Mouse (Mus musculus): Measurements from ENCODE around the gene Ube2l6. TPM values are rescaled to one million over a fixed set of nuclear protein-coding genes. Genes with fewer than 3 reads are reported as not detected.

Ube2l6 gene
- polyA plus RNA-seq, 1 experiment from 2014 or later: 39.1 TPM

GRCm38 (mm10) chr2:84761840-84762239 lies 36.8 kb upstream of the Ube2l6 start:
- H3K27ac ChIP-seq (ENCODE audit: low read depth): no peak overlapping the region
- no peak for DNase-seq
- no peaks in the 10 kb centered on the region for H3K4me1 ChIP-seq (ENCODE audit: insufficient read depth)
- 75% methylated on average over 1 of the region's 1 CpGs for WGBS
- TF ChIP-seq CTCF (IDR thresholded peaks at IDR 0.05; ENCODE audit: low read depth): no peak
- no peaks in the 10 kb centered on the region for H3K9me3 ChIP-seq (ENCODE audit: low read depth, low read length)
- H3K4me3 ChIP-seq (ENCODE audit: low read depth, low read length): no peak overlapping the region
- 0 out of 2 replicates have a peak, but pooled peaks cover 2% of the 10 kb centered on the region for H3K36me3 ChIP-seq (ENCODE audit: insufficient read depth)
- no peaks in the 10 kb centered on the region for H3K27me3 ChIP-seq (ENCODE audit: insufficient read depth, low read length)
- no peak overlapping the region for H3K4me2 ChIP-seq
- no peak for ATAC-seq (ENCODE audit: insufficient read depth)
- H3K9ac ChIP-seq: no peak overlapping the region

- no peak overlapping the region for H3K9ac ChIP-seq
- H3K36me3 ChIP-seq (ENCODE audit: insufficient read depth): 0 out of 2 replicates have a peak, but pooled peaks cover 2% of the 10 kb centered on the region
- whole genome bisulfite sequencing: 55% methylated on average over 4 of the region's 4 CpGs
- ATAC-seq (ENCODE audit: insufficient read depth) (no peak), DNase-seq (no peak)
- no peak for TF ChIP-seq CTCF (IDR thresholded peaks at IDR 0.05; ENCODE audit: low read depth)
- no peaks in the 10 kb centered on the region for H3K4me1 ChIP-seq (ENCODE audit: insufficient read depth)
- H3K27me3 ChIP-seq (ENCODE audit: insufficient read depth, low read length): no peaks in the 10 kb centered on the region
- H3K27ac ChIP-seq (ENCODE audit: low read depth): no peak overlapping the region
- H3K9me3 ChIP-seq (ENCODE audit: low read depth, low read length): no peaks in the 10 kb centered on the region
- no peak overlapping the region for H3K4me3 ChIP-seq (ENCODE audit: low read depth, low read length)
- H3K4me2 ChIP-seq: no peak overlapping the region
Measured at GRCm38 (mm10) chr2:84762295-84762694, 36.3 kb upstream of the Ube2l6 start.

GRCm38 (mm10) chr2:84762818-84763217 lies 35.8 kb upstream of the Ube2l6 start:
- Histone ChIP-seq H3K27ac (ENCODE audit: low read depth) (no peak overlapping the region), H3K9me3 (ENCODE audit: low read depth, low read length) (no peaks in the 10 kb centered on the region), H3K4me3 (ENCODE audit: low read depth, low read length) (no peak overlapping the region), H3K36me3 (ENCODE audit: insufficient read depth) (0 out of 2 replicates have a peak, but pooled peaks cover 2% of the 10 kb centered on the region), H3K4me1 (ENCODE audit: insufficient read depth) (no peaks in the 10 kb centered on the region), H3K4me2 (no peak overlapping the region), H3K27me3 (ENCODE audit: insufficient read depth, low read length) (no peaks in the 10 kb centered on the region), H3K9ac (no peak overlapping the region)
- no peak for DNase-seq
- no peak for ATAC-seq (ENCODE audit: insufficient read depth)
- WGBS: 39% methylated on average over 1 of the region's 1 CpGs
- no peak for TF ChIP-seq CTCF (IDR thresholded peaks at IDR 0.05; ENCODE audit: low read depth)

- Histone ChIP-seq H3K36me3 (ENCODE audit: insufficient read depth) (peaks cover 9% of the 10 kb centered on the region; the same call in 1 of the 2 replicates), H3K4me3 (ENCODE audit: low read depth, low read length) (no peak overlapping the region), H3K4me2 (no peak overlapping the region), H3K27ac (ENCODE audit: low read depth) (no peak overlapping the region), H3K4me1 (ENCODE audit: insufficient read depth) (0 out of 2 replicates have a peak, but pooled peaks cover 5% of the 10 kb centered on the region), H3K9me3 (ENCODE audit: low read depth, low read length) (no peaks in the 10 kb centered on the region), H3K27me3 (ENCODE audit: insufficient read depth, low read length) (no peaks in the 10 kb centered on the region), H3K9ac (no peak overlapping the region)
- ATAC-seq (ENCODE audit: insufficient read depth) (no peak), DNase-seq (no peak)
- TF ChIP-seq CTCF (IDR thresholded peaks at IDR 0.05; ENCODE audit: low read depth): no peak
- 74% methylated on average over 6 of the region's 6 CpGs for WGBS
Measured at GRCm38 (mm10) chr2:84770501-84770900, 28.1 kb upstream of the Ube2l6 start.

GRCm38 (mm10) chr2:84772454-84772853 lies 26.2 kb upstream of the Ube2l6 start:
- DNase-seq (no peak), ATAC-seq (ENCODE audit: insufficient read depth) (no peak)
- Histone ChIP-seq H3K4me2 (no peak overlapping the region), H3K27me3 (ENCODE audit: insufficient read depth, low read length) (no peaks in the 10 kb centered on the region), H3K4me3 (ENCODE audit: low read depth, low read length) (no peak overlapping the region), H3K4me1 (ENCODE audit: insufficient read depth) (0 out of 2 replicates have a peak, but pooled peaks cover 5% of the 10 kb centered on the region), H3K9ac (no peak overlapping the region), H3K27ac (ENCODE audit: low read depth) (no peak overlapping the region), H3K36me3 (ENCODE audit: insufficient read depth) (peaks cover 7% of the 10 kb centered on the region; the same call in 1 of the 2 replicates), H3K9me3 (ENCODE audit: low read depth, low read length) (no peaks in the 10 kb centered on the region)
- TF ChIP-seq CTCF (IDR thresholded peaks at IDR 0.05; ENCODE audit: low read depth): no peak
- WGBS: 90% methylated on average over 4 of the region's 4 CpGs

- Histone ChIP-seq H3K27me3 (ENCODE audit: insufficient read depth, low read length) (no peaks in the 10 kb centered on the region), H3K36me3 (ENCODE audit: insufficient read depth) (peaks cover 7% of the 10 kb centered on the region; the same call in 1 of the 2 replicates), H3K4me3 (ENCODE audit: low read depth, low read length) (no peak overlapping the region), H3K27ac (ENCODE audit: low read depth) (no peak overlapping the region), H3K4me2 (no peak overlapping the region), H3K4me1 (ENCODE audit: insufficient read depth) (0 out of 2 replicates have a peak, but pooled peaks cover 5% of the 10 kb centered on the region), H3K9me3 (ENCODE audit: low read depth, low read length) (no peaks in the 10 kb centered on the region), H3K9ac (no peak overlapping the region)
- ATAC-seq (ENCODE audit: insufficient read depth) (no peak), DNase-seq (no peak)
- no peak for TF ChIP-seq CTCF (IDR thresholded peaks at IDR 0.05; ENCODE audit: low read depth)
- 73% methylated on average over 5 of the region's 5 CpGs for WGBS
Measured at GRCm38 (mm10) chr2:84773195-84773594, 25.4 kb upstream of the Ube2l6 start.

GRCm38 (mm10) chr2:84774751-84775150 lies 23.9 kb upstream of the Ube2l6 start:
- 2% methylated on average over 15 of the region's 15 CpGs for WGBS
- H3K36me3 ChIP-seq (ENCODE audit: insufficient read depth): peaks cover 4% of the 10 kb centered on the region; the same call in 1 of the 2 replicates
- H3K9me3 ChIP-seq (ENCODE audit: low read depth, low read length): no peaks in the 10 kb centered on the region
- no peak for TF ChIP-seq CTCF (IDR thresholded peaks at IDR 0.05; ENCODE audit: low read depth)
- peak overlapping the region; percentile 32 for H3K4me3 ChIP-seq (ENCODE audit: low read depth, low read length)
- no peaks in the 10 kb centered on the region for H3K27me3 ChIP-seq (ENCODE audit: insufficient read depth, low read length)
- peak; percentile 96 for ATAC-seq (ENCODE audit: insufficient read depth)
- peak overlapping the region; percentile 36 for H3K9ac ChIP-seq
- peak; percentile 91 for DNase-seq
- peak overlapping the region; percentile 63 for H3K27ac ChIP-seq (ENCODE audit: low read depth)
- H3K4me1 ChIP-seq (ENCODE audit: insufficient read depth): 0 out of 2 replicates have a peak, but pooled peaks cover 5% of the 10 kb centered on the region
- peak overlapping the region; percentile 61 for H3K4me2 ChIP-seq

All from lung, embryonic 14.5 days (tissue).